Mouse (Mus musculus) neutrophil, adult 5-6 weeks (primary cell): ENCODE data around the gene Mb. TPM values are rescaled to one million over a fixed set of nuclear protein-coding genes. Genes with fewer than 3 reads are reported as not detected.

Experiments used
- ATAC-seq: fragments of 151-379, 151-347 bp; 2 replicates; pipeline ENCODE4 v1.8.0; 2017; ENCODE audit warnings: mild to moderate bottlenecking, moderate TSS enrichment; ENCODE audit not compliant: insufficient number of reproducible peaks, poor library complexity, low FRiP score, severe bottlenecking; ENCODE audit errors: extremely low read depth
- total RNA-seq: library from RNA; stranded (forward); fragments of 200-1000 nt; gene quantifications from 2 replicates; pipeline ENCODE4 v1.2.3, GENCODE M21; 2017

The Mb gene
- total RNA-seq, 1 experiment from 2014 or later, result not detected

DNA sequence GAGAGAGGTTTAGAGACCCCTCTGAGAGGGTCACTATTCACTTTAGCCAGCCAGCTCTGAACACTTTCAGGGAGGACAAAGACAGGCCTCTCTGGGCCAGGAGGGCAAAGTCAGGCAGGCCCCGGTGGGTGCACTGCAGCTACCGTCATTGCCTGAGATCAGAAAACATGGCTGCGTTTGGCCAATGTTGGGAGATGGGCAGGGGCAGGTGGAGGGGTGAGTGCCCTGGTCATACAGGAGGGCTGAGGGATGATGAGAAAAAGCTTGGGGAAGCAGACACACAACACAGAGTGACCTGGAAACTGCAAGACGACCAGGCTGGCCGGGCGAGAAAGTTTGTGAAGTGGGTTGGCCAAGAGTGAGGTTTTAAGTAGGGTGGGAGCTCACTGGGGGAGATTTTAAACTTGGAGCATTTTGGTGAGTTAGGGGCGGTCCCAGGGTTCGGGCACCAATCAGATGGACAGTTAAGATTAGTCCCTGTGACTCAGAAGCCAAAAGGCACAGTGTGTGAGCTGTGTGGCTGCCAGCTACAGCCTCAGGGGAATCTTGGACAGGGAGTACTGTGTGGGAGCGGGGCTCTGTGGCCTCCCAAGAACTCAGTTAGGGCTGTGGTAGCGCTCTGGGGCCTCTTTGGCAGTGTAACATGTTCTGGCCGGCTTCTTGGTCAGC, 14.0 kb downstream of the Mb start:
- ATAC-seq, result no peak

DNA sequence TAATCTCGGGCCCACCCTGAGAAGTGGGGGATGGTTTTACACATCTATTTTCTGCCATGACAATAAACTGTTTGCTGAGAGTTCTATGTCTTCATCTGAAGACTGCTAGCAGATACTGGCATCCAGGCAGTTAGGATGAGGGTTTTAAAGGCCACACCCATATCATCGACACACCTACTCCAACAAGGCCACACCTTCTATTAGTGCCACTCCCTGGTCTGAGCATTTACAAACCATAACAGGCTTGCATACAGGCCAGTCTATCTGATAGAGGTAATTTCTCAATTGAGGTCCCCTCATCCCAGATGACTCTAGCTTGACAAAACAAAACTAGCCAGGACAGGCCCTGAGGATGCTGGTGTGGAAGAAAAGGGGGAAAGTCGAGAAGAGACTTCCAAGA, 14.8 kb downstream of the Mb start:
- no peak for ATAC-seq

DNA sequence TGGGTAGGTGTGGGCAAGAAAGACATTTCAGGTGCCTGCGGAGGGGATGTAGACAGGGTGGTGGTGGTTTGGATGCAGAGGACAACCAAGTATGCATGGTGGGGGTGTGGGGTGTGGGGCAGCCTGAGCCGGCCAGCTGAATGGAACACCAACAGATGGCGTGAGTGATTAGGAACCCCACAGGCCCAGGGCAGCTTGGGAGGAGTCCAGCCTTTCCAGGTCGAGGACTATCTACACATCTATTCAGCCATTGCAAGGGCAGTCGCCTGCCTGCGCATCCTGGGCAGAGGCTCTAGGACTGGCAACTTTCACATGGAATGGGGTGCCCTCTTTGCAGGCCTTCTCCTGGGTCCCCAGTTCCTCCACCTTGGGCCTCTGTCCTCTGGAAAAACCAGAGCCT, 15.9 kb downstream of the Mb start:
- ATAC-seq, result no peak

DNA sequence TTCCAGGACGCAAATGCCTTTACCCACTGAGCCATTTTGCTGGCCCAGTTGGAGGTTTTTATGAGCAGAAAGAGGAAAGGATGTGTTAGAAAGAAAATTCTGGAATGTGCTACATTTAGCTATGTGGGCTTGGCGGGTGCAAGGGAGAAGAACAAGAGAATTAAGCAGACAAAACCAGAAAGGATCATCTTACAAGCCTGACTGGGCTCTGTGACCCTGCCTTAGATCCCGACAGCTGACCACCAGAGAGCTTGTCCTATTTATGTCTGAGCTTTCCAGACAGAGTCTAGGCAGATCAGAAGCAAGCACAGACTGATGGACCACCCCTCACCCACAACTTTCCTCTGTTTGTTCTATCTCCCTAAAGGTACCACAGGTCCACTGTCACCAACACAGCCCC, 19.2 kb downstream of the Mb start:
- no peak for ATAC-seq

DNA sequence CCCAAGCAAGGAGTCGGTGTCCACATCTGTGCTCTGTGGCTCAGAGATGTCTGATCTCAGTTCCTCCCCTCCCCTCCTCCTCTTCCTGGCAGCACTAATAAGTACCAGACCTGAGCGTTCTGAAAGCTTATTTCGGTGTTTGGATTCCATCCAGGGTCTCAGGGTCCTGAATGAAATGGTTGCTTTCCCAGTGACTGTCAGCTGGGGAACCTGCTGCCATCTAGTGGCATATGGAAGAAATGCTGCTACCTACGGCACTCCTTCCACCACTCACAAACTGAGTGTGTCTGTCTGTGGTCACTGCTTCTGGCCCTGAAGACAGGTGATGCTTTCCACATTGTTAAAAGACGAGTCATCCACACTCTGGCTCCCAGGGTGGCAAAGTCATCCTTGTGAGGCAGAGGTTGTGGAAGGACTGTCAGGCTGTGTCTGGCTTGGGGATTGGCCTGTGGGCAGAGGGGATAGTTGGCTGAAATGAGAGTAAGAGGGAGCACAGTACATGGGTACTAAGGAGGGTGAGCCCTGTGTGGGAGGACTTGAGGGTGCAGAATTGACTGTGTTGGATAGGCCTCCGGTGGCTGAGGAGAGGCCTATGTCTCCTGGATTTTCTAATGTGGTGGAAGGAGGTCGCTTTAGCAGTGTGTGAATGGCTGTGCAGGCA, 21.0 kb downstream of the Mb start:
- no peak for ATAC-seq

DNA sequence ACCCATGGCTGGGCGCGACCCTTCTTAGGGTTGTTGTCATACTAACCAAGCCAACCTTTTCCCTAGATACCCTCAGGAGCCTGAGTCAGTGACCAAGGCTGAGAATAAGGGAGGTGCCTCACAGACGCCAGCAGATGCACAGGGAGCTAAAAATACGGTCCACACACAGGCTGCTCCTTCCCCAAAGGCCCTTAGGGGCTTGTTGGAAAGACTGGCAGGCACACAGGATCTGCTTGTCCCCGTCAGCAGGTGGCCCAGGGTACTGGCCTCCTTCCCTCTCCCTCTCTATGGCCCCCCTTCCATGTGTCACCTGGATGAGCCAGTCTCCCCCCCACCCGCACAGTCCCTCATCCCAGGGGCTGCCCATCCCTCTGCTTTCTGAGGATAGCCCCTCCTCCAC, 22.8 kb downstream of the Mb start:
- ATAC-seq, result no peak

DNA sequence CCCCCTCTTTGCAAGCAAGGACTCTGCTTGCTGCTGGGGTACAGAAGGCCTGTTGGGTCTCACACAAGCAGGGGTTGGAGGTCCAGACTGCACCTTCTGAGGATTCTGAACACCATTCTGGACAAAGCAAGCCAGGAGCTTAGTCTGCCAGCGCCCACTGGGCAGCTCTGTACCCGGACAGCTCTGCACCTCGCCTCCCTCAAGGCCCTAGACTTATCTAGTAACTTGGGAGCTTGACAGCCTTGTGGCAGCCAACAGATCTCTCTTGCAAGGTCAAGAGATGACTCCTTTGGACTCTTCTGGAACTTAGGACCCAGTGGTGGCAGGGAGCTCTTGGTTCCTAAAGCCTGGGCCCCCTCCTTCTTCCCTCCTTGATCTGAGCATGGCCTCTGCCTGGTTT, 23.4 kb downstream of the Mb start:
- no peak for ATAC-seq

DNA sequence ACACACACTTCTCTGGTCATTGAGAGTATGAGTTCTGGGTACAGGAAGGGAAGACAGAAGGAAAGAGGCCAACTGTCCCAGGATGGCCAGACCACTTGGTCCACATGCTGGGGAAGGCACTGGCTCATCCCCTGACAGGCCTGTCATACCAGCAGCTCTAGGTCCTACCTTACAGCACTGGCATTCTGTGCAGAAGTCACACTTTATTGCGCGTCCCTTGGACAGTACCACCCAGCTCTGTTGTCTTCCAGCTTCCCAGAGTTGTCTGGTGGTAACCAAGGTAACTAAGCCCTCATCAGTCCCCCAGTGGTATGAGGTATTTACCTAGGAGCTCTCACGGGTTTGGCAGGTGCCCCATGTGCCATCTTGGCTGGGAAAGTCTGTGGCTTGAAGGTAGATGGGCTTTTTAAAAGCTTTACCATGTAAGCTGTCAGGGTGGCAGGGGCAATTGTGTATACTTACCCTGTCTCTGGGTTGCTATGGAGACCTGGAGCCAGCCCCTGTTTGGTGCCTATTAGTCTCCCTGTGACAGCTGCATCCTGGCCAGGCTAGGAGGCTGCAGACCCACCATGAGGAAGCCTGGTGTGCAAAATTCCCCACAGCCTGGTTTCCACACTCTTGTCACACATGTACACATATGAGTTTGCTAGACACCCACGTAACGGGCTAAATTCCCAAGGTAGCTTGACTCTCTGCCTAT, 24.4 kb downstream of the Mb start:
- ATAC-seq, result no peak

DNA sequence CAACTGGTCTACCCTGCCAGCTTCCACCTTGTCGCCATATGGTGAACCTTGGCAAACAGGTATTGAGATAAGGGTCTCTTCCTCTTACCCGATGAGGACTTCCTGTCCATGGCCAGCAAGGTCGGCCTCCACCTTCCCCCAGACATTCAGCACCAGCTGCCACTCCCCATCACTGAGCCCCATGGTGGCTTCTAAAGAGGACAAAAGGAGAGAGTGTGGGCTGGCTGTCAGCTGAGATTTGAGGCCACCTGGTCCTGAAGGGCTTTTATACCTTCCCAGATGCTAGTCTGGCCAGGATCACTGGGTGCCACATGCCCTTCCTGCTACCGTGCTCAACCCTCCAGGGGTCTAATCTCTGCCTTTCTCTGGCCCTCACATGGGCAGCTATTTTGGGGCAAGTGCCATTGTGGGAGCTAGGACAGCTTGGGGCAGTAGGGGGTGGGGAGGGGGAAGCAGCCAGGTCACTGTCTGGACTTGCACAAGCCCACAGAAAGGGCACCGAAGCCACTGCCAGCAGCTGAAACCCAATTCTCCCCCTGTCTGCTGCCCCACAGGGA, 28.0 kb downstream of the Mb start:
- ATAC-seq, result no peak

DNA sequence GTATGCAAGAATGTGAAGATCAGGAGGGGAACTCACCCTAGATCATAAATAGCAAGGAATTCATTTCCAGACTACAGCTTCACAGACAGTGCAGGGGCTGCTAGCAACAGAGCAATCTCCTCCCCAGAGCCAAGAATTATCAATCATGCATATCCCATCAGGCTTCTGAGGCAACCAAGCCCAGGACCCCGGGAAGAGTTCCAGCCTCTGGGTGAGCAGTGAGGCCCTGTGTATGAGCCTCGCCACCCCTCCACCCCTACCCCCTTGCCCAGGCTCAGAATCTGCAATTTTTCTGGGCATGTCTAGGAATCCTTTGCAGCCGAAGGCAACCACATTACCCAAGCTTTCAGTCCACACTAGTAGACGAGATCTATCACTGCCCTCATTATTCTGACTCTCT, 28.6 kb downstream of the Mb start:
- ATAC-seq, result no peak

DNA sequence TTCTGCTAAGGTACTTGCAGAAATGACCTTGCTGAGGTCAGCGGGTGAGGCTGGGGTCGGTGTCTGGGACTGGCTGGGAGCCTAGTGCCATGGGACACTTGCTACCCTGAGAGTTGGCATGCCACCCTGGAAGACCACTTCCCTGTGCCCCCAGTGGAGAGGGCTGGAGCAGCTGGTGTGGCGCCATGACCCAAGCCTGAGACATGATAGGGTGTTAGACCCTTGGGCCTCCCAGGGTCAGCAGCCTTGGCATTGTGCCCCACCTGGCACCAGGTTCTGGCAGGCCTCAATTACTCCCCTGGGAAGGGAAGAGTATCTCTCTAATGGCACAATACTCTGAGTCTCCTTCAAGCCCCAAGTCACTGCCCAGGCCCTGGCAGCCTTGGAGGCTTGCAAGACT, 29.4 kb downstream of the Mb start:
- ATAC-seq, result no peak

DNA sequence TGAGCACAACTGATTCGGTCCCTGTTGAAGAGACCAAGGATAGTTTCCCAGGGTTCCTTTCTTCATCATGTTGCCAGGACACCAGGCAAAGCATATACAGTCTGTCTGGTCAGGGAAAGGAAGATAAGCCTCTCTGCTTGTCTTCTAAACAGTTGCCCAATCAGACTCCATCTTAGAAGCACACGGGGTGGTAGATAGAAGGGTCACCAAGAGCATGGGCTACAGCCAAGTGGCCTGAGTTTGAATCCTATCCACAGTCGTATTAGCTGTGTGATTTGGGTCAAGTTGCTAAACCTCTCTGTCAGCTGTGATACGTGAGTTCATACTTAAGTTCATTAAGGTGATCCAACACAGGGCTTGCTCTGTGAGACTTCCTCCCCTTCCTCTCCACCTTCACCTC, 30.3 kb downstream of the Mb start:
- ATAC-seq, result no peak

DNA sequence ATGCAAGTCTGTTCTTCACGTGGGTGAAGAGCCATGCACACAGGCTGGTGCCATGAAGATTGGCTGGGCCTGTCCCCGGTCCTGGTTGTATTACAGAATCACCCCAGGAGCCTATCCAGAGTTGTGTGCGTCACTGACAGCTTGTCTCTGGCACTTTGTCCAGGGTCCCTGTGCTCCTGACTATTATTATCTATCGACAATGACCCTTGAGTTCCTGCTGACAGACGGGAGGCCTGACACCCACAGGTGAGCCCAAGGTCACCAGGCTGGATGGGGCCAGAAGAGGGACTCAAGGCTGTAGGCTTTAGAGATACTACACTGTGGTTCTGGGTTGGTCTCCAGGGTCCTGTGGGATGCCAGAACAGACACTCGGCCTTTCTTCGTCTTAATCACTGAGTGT, 30.9 kb downstream of the Mb start:
- ATAC-seq, result no peak

DNA sequence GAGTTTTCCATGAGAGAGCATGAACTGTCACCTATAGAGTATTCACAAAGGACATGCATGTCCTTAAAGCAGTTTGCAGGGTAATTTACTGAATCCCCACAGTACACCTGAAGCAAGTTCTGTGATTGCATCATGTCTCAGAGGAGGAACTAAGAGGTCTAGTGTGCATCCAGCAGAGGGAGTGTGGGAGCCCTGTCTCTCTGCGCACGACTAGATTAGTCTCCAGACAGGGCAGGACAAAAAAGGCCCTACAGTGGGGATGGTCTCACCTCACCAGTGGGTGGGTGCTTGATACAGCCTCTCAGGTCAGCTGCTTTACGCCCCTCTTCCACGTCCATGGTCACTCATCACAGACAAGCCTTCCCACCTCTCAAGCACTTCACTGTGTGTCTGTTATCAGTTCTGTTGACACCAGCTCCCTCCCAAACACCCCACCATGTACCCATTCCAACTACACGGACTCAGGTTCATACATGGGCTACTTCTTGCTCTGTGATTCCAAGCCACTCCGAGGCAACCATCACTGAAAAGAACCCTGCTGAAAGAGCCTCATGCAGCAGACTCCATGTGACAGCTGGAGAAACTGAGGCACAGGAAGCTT, 31.6 kb downstream of the Mb start:
- no peak for ATAC-seq

DNA sequence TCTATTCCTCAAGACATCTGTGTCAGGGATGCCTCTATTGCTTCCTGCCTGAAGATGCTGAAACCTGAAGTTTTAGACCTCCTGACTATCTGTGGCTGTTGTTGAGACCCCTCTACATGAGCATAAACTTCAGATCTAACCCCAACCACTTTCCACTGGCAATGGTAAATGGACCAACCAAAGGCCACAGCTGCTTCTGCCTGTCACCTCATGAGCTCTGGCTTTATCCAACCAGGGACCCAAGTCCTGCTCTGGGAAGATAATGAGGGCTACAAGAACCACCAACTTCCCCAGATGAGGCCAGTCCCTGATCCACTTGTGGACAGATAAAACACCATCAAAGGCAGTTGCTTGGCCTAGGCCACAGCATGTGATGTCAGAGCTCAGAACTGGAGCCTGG, 32.6 kb downstream of the Mb start:
- no peak for ATAC-seq

DNA sequence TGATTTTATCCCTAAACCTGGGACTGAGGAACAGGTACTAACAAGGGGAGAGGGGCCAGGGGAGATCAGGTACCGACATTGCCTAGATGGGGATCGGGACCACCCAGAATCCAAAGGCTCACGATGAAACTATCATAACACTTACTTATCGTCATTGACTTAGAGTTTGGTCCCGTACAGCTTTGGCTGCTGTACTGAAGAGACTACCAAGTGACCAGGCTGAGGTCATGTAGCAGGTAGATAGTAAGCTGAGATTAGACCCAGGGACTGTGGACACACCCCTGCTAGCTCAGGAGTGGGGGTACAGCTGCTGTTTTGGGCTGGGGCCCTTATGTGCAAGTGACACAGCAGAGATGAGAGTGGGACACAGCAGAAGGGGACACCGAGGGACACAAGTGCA, 34.0 kb downstream of the Mb start:
- ATAC-seq, result no peak

DNA sequence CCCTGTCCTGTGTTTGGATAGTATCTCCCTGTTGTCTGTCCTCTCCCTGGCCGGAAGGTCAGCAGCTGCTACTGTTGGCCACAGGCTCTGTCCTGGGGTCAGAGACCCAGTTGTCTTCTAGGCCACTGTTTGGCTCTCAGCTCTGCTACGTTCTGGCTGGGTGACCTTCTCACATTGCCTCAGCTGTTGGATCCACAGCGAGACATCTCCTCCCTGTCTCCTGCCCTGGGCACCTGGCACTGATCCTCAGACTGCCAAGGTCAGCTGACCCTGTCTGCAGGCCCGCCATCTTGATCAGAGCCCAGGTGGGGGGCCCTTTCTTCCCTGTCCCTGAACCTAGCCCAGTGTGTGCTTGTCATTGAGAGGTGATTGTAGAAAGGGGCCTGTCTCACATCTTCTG, 35.5 kb downstream of the Mb start:
- ATAC-seq, result no peak

DNA sequence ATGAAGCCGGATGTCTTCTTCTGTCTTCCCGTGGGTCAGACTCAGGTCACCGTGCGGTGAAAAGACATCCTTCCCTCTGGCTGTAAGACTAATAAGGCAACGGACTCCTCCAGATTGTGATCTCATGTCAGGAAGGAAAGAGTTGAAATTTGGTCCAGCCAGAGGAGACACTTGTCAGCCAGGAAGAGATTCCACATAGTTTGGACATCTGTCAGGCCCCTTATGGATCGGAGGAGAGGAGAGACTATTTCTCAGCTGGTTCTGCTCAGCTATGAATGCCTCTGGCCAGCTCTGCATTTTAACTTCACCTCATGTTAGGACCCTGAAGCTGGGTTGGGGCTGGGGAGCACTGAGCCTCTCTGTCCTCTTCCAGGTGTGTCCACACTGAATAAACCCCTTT, 36.0 kb downstream of the Mb start:
- ATAC-seq, result no peak

DNA sequence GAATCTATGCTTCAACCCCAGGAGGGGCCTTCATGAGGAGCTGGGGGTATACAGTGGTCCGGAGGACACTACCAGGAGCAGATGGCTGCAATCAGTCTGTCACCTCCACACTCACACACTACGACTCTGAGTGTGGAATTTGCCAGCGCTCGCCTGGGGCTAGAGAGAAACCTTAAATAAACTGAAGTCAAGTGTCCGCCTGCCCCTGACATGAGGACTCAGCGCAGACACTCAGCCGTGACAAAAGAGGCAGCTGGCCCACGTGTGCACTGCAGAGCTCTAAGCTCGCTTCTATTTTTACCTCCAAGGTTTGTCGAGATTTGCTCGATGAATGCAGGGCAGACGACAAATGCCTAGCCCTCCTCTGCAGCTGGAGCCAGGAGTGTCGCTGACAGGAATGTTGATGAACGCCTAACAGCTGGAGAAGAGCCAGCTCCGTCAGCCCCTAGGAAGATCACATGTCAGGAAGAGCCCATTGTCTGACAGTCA, 36.7 kb downstream of the Mb start:
- ATAC-seq, result no peak

DNA sequence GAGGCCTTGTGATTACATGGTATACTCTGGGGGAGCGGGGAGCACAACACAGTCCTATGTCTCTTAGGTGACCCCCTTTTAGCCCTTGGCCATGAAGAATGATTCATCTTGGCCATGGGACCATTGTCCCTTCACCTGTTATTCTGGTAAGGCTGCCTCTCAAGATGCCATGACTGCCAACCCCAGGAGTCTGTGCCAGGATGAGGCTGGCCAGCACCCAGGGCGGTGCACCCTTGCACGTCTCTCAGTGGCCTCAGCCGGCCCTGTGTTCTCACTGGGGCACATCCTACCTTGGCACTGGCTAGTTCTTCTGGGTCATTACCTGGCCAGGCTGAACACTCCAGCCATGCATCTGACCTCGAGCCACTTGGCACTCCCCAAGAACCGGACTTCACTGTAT, 41.6 kb downstream of the Mb start:
- no peak for ATAC-seq
